Mouse (Mus musculus): ENCODE measurements at regions not wholly inside any gene's neighbourhood (a gene's known extent, or its start where the extent isn't known, plus 50 kb on each side); places are given as distances from the start of the nearest gene placed in this dataset.

GRCm38 (mm10) chr4:48924576-48925459, 134.3 kb upstream of the Plppr1 start:
- H3K27ac ChIP-seq (ENCODE audit: low read depth, low read length): no peak overlapping the region
- no peaks in the 10 kb centered on the region for H3K9me3 ChIP-seq (ENCODE audit: control insufficient read depth, low read length)
- no peaks in the 10 kb centered on the region for H3K27me3 ChIP-seq (replicated peaks; ENCODE audit: control insufficient read depth, insufficient read depth, low read length)
- no peak overlapping the region for H3K4me2 ChIP-seq (ENCODE audit: low read length)
- H3K4me1 ChIP-seq (ENCODE audit: control insufficient read depth, insufficient read depth, low read depth, low read length): no peaks in the 10 kb centered on the region
- peak; percentile 94 for ATAC-seq
- 51% methylated on average over 4 of the region's 4 CpGs for WGBS
- H3K9ac ChIP-seq (ENCODE audit: low read depth, low read length): no peak overlapping the region
- H3K36me3 ChIP-seq (ENCODE audit: control insufficient read depth, insufficient read depth, low read length): no peaks in the 10 kb centered on the region
- H3K4me3 ChIP-seq (ENCODE audit: low read length): no peak overlapping the region

- Histone ChIP-seq H3K9ac (ENCODE audit: low read depth, low read length) (no peak overlapping the region), H3K36me3 (ENCODE audit: control insufficient read depth, insufficient read depth, low read length) (no peaks in the 10 kb centered on the region), H3K4me2 (ENCODE audit: low read length) (no peak overlapping the region), H3K27me3 (replicated peaks; ENCODE audit: control insufficient read depth, insufficient read depth, low read length) (no peaks in the 10 kb centered on the region; the same call in 1 of the 2 replicates), H3K27ac (ENCODE audit: low read depth, low read length) (no peak overlapping the region), H3K9me3 (ENCODE audit: control insufficient read depth, low read length) (no peaks in the 10 kb centered on the region), H3K4me1 (ENCODE audit: control insufficient read depth, insufficient read depth, low read depth, low read length) (no peaks in the 10 kb centered on the region), H3K4me3 (ENCODE audit: low read length) (no peak overlapping the region)
- ATAC-seq: no peak
- 94% methylated on average over 1 of the region's 1 CpGs for WGBS
Observed at GRCm38 (mm10) chr4:48938420-48938819, 120.7 kb upstream of the Plppr1 start.

GRCm38 (mm10) chr4:48938892-48939291, 120.2 kb upstream of the Plppr1 start:
- no peak for ATAC-seq
- no peaks in the 10 kb centered on the region; the same call in 1 of the 2 replicates for H3K27me3 ChIP-seq (replicated peaks; ENCODE audit: control insufficient read depth, insufficient read depth, low read length)
- no peaks in the 10 kb centered on the region for H3K4me1 ChIP-seq (ENCODE audit: control insufficient read depth, insufficient read depth, low read depth, low read length)
- no peaks in the 10 kb centered on the region for H3K36me3 ChIP-seq (ENCODE audit: control insufficient read depth, insufficient read depth, low read length)
- H3K27ac ChIP-seq (ENCODE audit: low read depth, low read length): no peak overlapping the region
- 82% methylated on average over 6 of the region's 6 CpGs for WGBS
- H3K9ac ChIP-seq (ENCODE audit: low read depth, low read length): no peak overlapping the region
- H3K4me2 ChIP-seq (ENCODE audit: low read length): no peak overlapping the region
- H3K9me3 ChIP-seq (ENCODE audit: control insufficient read depth, low read length): no peaks in the 10 kb centered on the region
- no peak overlapping the region for H3K4me3 ChIP-seq (ENCODE audit: low read length)

GRCm38 (mm10) chr4:48945266-48945818, 113.7 kb upstream of the Plppr1 start:
- H3K27ac ChIP-seq (ENCODE audit: low read depth, low read length): no peak overlapping the region
- H3K36me3 ChIP-seq (ENCODE audit: control insufficient read depth, insufficient read depth, low read length): no peaks in the 10 kb centered on the region
- 82% methylated on average over 2 of the region's 2 CpGs for WGBS
- H3K9ac ChIP-seq (ENCODE audit: low read depth, low read length): no peak overlapping the region
- no peaks in the 10 kb centered on the region for H3K9me3 ChIP-seq (ENCODE audit: control insufficient read depth, low read length)
- H3K4me1 ChIP-seq (ENCODE audit: control insufficient read depth, insufficient read depth, low read depth, low read length): no peaks in the 10 kb centered on the region
- ATAC-seq: no peak
- no peaks in the 10 kb centered on the region for H3K27me3 ChIP-seq (replicated peaks; ENCODE audit: control insufficient read depth, insufficient read depth, low read length)
- no peak overlapping the region for H3K4me2 ChIP-seq (ENCODE audit: low read length)
- no peak overlapping the region for H3K4me3 ChIP-seq (ENCODE audit: low read length)

DNA sequence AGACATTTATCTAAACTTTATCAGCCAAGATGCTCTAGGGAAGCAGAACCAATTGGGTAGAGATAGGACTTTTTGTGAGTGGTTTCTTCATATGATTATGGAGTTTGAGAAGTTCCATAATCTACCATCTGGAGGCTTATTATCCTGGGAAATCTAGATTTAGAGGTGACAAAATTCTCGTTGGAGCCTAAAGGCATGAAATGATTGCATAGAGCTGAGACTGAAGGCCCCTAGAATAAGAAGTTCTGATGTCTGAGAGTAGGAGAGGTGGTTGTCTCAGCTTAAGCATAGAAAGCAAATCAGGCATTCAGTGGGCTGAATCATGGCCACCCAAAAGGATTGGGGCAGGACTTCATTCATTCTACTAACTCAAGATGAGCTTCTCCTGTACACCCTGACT, 106.1 kb upstream of the Plppr1 start:
- H3K4me2 ChIP-seq (ENCODE audit: low read length): no peak overlapping the region
- no peaks in the 10 kb centered on the region for H3K4me1 ChIP-seq (ENCODE audit: control insufficient read depth, insufficient read depth, low read depth, low read length)
- H3K36me3 ChIP-seq (ENCODE audit: control insufficient read depth, insufficient read depth, low read length): no peaks in the 10 kb centered on the region
- H3K9ac ChIP-seq (ENCODE audit: low read depth, low read length): no peak overlapping the region
- WGBS: 69% methylated on average over 1 of the region's 1 CpGs
- no peak overlapping the region for H3K4me3 ChIP-seq (ENCODE audit: low read length)
- no peak for ATAC-seq
- no peak overlapping the region for H3K27ac ChIP-seq (ENCODE audit: low read depth, low read length)
- no peaks in the 10 kb centered on the region for H3K27me3 ChIP-seq (replicated peaks; ENCODE audit: control insufficient read depth, insufficient read depth, low read length)
- H3K9me3 ChIP-seq (ENCODE audit: control insufficient read depth, low read length): no peaks in the 10 kb centered on the region

DNA sequence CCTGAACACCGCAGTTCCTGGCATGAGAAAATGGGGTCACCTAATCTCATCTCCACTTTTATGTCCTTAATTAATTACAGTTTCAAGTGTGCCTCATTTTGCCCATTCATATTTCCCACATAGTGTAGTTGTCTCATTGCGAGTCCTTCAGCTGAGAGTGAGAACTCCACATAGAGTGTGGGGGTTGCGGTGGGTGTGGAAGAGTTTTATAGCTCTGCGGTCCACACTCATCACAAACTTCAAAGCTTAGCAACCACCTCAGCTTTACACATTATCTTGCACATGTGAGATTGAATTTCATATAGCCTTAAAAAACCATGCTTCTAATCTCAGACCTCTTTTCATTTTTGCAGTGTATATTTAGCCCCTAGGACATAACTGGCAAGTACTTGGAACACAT, 83.3 kb upstream of the Plppr1 start:
- Histone ChIP-seq H3K4me1 (ENCODE audit: control insufficient read depth, insufficient read depth, low read depth, low read length) (no peaks in the 10 kb centered on the region), H3K27ac (ENCODE audit: low read depth, low read length) (no peak overlapping the region), H3K36me3 (ENCODE audit: control insufficient read depth, insufficient read depth, low read length) (no peaks in the 10 kb centered on the region), H3K4me3 (ENCODE audit: low read length) (no peak overlapping the region), H3K4me2 (ENCODE audit: low read length) (no peak overlapping the region), H3K9ac (ENCODE audit: low read depth, low read length) (no peak overlapping the region), H3K9me3 (ENCODE audit: control insufficient read depth, low read length) (no peaks in the 10 kb centered on the region), H3K27me3 (replicated peaks; ENCODE audit: control insufficient read depth, insufficient read depth, low read length) (no peaks in the 10 kb centered on the region; the same call in 1 of the 2 replicates)
- 93% methylated on average over 4 of the region's 4 CpGs for WGBS
- no peak for ATAC-seq

DNA sequence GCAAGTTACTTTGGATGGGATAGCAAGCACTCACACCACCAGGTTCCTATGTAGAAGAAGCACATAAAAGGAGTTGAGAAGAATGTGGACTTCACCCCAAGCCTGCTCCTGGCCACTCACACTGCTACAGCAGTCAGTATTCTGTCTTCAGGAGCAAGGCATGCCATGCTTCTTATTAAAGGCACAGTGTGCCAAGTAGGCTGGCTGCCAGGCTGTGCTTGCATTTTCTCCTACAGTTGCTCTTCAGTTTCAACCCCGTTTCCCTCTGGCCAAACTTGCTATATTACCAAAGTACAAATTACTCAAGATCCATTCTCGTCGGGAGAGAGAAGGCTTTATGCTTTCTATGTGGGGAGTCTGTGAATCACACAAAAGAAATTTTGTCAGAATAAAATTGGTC, 67.1 kb upstream of the Plppr1 start:
- H3K9me3 ChIP-seq (ENCODE audit: control insufficient read depth, low read length): no peaks in the 10 kb centered on the region
- no peak overlapping the region for H3K4me3 ChIP-seq (ENCODE audit: low read length)
- no peak for ATAC-seq

More for the DNA sequence above, 67.1 kb upstream of the Plppr1 start:
- 58% methylated on average over 3 of the region's 3 CpGs for WGBS
- no peak overlapping the region for H3K9ac ChIP-seq (ENCODE audit: low read depth, low read length)
- H3K27ac ChIP-seq (ENCODE audit: low read depth, low read length): no peak overlapping the region
- H3K36me3 ChIP-seq (ENCODE audit: control insufficient read depth, insufficient read depth, low read length): no peaks in the 10 kb centered on the region
- no peaks in the 10 kb centered on the region for H3K27me3 ChIP-seq (replicated peaks; ENCODE audit: control insufficient read depth, insufficient read depth, low read length)
- H3K4me1 ChIP-seq (ENCODE audit: control insufficient read depth, insufficient read depth, low read depth, low read length): no peaks in the 10 kb centered on the region
- H3K4me2 ChIP-seq (ENCODE audit: low read length): no peak overlapping the region

All from hindbrain, embryonic 16.5 days (tissue).